Mouse (Mus musculus) megakaryocyte progenitor cell, adult 5-6 weeks (primary cell): ENCODE measurements at regions not wholly inside any gene's neighbourhood (a gene's known extent, or its start where the extent isn't known, plus 50 kb on each side); places are given as distances from the start of the nearest gene placed in this dataset.

Experiments
- ATAC-seq: replicated peaks from 2 replicates; pipeline ENCODE4 v1.8.0; 2016; ENCODE audit warnings: mild to moderate bottlenecking, moderate TSS enrichment, inconsistent platforms; ENCODE audit not compliant: poor library complexity

GRCm38 (mm10) chr13:56350705-56351400 lies 54.5 kb upstream of the Cxcl14 start:
- ATAC-seq, result no peak

DNA sequence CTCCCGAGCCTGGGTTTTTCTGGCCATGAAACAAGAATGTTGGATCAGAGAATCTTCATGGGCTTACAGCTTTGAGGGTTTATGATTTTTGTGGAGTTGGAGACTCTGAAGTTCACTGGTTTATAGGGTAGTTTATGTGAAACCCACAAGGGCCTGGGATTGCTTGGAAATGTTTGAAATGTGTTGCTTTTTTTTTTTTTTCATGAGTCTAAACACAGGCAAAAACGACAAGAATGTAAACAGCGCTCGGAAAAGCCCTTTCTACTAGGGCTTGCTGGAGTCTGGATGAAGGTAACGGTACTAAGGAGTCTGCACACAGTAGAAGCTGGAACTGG lies 55.0 kb upstream of the Cxcl14 start:
- no peak for ATAC-seq

DNA sequence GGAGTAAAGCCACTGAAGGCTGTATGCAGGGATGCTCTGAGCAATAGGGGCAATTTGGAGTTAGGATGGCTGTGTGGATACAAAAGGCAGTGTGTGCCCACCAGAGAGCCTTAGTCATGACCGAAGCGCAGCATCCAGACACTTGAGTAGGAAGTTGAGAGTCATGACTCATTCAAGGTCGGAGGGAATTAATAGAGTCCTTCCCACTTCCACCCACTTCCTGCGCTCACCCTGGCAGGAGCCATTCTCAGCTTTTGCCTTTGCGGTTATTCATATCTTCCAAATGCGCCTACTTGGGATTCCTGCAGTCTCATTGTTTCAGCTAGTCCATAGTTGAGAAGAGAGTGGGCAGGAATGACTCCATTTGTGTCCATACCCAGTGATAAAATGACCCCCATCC lies 56.1 kb upstream of the Cxcl14 start:
- ATAC-seq, result no peak

GRCm38 (mm10) chr13:56352839-56353605 lies 56.7 kb upstream of the Cxcl14 start:
- ATAC-seq, result peak; percentile 94

DNA sequence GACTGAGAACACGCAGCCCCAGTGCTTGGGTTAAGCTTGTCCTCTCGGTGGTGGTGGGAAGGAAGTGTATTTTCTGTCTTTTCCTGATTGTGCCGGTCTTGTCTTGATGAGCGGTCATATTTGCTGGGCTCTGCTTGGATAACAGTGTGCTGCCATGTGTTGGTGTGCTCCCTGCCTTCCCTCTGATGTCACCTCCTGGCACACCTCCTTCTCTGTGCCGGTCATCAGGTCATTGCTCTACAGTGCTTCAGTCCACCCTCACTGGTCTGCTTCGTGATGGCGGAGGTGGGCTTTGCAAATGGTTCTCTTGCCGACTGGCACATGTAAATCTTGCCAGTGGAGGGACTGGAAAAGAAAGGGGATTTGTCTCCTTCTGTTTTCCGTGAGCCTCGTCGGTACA lies 57.6 kb upstream of the Cxcl14 start:
- no peak for ATAC-seq

- ATAC-seq, result no peak
Observed at GRCm38 (mm10) chr13:56354630-56355029, 58.3 kb upstream of the Cxcl14 start.

DNA sequence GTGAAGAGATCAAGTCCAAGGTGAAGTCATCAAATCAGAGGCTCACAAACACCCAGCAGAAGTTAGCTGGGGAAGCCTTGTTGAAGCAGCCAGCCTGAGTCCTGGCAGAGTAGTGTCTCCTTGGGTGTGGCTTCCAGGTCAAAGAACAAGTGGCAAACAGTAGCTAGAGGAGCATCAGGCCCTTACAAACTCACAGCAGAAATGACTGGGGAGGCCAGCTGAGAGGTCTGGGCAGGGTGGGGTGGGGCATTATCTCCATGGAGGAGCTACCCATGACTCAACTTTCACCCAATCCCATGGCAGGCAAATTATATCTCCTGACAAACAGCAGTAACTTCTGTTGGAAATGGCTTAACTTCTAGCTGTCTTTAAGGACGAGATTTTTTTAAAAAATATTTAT lies 60.6 kb upstream of the Cxcl14 start:
- no peak for ATAC-seq

DNA sequence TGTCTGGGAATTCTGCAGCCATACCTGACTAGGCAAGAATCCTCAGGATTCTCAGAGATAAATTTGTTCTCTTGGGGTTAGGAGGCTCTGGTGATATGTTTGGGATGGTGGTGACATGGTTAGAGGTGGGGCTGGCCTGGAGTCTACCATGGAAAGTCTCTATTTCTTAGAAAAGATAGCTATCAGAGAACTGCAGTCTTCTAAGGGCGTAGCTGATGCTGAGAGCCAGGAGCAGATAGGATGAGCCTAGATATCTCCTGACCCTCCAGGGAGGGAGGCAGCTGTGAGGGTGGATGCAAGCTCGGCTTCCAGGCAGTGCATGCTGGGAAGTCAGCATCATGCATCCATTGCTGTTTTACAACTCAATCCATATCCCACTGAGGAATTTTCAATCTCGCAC lies 61.6 kb upstream of the Cxcl14 start:
- ATAC-seq, result no peak

- ATAC-seq, result no peak
Observed at GRCm38 (mm10) chr13:56358827-56359226, 62.5 kb upstream of the Cxcl14 start.

DNA sequence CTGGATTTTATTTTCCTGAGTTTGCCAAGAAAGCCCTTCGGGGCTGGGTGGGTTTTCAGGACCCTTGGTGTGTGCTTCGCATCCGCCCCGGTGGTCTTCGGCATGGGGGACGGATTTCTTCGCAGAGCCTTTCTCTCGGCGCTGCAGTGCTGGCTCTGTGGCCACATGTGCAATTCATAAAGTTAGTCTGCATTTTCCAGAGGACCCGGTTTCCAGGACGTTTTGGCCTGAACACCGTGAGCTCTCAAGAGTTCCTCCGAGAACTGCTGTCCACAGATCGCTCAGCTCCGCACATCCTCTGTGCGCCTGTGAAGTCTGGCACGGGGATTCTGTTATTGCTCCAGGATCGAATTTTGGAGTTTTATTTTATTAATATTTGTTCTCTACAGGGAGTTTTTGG lies 63.2 kb upstream of the Cxcl14 start:
- no peak for ATAC-seq

- ATAC-seq, result no peak
Observed at GRCm38 (mm10) chr13:56360803-56361202, 64.5 kb upstream of the Cxcl14 start.

DNA sequence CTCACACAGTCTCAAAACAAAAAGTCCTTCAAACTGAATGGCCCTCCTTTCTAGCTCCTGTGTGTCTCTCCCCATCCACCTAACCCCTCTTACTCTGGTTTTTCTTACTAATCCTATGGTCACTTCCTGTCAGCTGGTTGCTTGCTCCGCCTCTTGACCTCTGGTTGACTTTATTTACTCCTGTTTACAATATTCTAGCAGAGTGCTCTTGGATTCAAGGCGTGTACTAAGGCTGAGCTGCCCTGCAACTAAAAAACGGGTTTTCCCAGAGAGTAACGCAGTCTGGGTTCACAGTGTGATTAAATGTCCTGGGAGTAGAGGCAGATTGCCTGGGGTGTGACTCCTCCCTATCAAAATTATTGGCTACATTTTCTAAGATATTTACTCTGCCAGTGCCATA lies 64.2 kb upstream of the Gm3045 start:
- no peak for ATAC-seq

- ATAC-seq, result no peak
Observed at GRCm38 (mm10) chr13:56362646-56363045, 63.7 kb upstream of the Gm3045 start.

DNA sequence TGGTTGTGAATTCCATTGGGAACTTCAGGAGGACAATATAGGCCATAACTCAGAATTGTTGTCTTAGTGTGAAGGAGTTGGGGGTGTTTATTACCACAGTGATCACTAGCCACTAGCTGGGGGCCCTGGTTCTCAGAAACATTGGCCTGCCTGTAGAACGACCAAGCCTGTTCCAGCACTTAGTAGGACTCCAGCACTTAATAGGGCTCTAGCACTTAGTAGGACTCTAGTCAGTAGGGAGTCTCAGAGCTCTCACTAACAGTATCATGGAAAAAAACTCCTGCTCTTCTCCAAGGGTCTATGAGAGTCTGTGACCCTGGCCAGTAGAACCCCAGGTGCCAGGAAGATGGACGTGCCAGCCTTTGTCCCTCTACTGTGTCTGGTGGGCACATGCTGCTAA lies 56.8 kb upstream of the Gm3045 start:
- no peak for ATAC-seq

- ATAC-seq, result no peak
Observed at GRCm38 (mm10) chr13:56371374-56371773, 55.0 kb upstream of the Gm3045 start.

DNA sequence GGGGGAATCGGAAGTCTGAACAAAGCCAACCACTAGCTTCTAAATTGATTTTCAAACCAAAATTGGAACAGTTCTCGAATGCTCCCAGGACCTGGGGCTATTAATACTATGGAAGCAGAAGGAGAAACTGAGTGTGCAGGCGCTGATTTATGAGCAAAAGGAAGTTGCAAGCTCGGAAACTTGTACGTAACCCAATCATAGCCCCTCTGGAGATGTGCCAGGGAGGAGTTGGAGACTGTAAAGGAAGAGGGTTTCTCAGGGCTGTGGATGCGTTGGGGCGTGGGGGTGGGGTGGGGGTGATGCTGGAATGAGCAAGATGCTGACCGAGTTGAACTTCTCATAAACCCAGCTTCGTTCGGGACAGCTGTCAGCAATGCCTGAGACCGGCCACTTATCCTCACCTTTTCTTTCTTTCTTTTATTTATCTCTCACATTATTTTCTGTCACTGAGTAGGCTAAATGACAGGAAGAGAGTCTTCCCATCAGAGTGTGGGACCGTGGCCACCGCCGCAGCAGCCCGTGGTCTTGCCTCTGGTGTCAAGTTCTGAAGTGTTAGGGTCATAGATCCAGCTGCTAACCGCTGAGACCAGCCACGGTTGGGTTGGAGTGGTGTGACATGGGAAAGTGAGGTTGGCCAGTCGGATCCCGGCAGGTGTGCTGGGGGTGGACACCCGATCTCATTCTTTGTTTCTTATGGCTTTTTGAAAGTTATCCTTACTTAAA lies 54.2 kb upstream of the Gm3045 start:
- no peak for ATAC-seq

DNA sequence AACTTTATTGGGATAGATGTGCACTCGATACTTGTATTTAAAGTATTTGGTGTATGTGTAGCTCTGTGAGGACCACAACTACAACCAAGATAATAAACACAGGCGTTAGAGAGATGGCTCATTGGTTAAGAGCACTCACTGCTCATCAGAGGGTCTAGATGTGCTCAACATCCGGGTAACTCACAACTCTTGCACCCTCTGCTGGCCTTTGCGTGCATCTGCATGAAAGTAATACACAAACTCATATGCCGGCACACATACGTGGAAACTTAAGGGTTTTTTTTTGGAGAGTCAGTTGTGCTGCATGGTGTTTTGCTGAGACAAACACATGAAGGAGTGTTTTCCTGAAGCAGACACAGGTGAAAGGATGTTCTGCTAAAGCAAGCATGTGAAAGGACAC lies 53.7 kb upstream of the Gm3045 start:
- ATAC-seq, result no peak
